Mouse (Mus musculus): ENCODE measurements at regions not wholly inside any gene's neighbourhood (a gene's known extent, or its start where the extent isn't known, plus 50 kb on each side); places are given as distances from the start of the nearest gene placed in this dataset.
"Not testable (repeated sequence)": the region's sequence is repeated elsewhere in the genome, so short reads cannot be mapped to it uniquely, and the experiment has no call there.

DNA sequence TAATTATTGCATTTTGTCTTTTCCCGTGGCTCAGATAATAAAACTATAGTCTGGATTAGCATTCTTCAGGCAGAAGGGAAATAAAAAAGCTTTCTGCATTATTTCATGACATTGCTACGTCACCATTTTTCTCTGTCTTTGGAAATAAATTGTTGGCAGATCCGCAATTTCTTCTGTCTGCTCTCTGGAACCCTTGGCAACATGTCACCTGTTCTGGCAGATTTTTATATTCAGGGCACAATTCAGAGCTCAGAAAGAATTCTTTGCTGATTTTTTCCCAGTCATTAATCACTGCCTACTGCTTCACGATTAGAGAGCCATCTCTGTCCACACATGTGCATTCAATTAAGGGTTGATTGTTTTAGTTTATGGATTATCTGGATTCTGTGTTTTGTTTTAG lies 460.5 kb downstream of the Cdh8 start:
- no peak for DNase-seq (ENCODE audit: low spot score in 2 of 2)

DNA sequence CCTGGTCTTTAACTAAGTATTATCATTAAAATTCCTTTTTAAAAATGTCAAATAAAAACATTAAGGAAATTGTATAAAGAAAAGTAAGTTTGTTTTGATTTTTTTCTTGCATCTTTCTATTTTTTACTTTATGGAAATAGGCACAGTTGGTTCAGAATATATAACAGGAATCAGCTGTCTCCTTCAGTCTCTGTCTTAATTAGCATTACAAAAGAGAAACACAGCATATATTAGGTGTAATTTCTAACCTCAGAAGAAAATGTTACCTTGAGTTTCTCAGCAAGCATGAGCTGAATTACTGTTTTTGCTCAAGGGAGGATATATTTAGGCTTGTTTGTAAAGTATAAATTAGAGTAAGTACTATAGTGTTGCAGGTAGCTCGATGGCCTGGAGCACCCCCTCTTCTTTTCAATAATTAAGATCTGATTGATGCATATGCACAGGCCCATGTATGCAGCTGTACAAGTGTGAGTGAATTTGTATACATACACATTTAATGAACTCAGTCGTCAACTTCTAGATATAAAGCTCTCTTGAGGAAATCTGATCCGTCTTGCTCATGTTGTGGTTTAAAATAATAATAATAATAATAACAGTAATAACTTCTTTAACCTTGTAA lies 503.0 kb downstream of the Cdh8 start:
- DNase-seq (ENCODE audit: low spot score in 2 of 2): no peak

DNA sequence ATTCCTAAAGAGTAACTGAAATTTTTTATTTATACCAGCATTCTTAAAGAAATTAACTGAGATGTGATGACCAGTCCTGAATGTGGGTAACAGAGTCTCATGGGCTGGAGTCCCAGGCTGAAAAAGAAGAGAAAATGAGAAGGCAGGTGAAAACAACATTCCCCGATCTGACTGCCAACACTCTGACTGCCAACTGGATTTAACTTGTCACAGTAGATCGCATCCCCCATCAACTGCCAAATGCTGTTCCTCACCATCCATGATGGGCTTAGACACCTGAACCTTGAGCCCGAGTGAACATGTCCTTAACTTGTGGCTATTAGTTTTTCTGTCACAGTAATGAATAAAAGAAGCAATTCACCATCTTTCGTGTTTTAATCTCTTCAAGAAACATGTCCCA lies 522.9 kb downstream of the Cdh8 start:
- no peak for DNase-seq (ENCODE audit: low spot score in 2 of 2)

DNA sequence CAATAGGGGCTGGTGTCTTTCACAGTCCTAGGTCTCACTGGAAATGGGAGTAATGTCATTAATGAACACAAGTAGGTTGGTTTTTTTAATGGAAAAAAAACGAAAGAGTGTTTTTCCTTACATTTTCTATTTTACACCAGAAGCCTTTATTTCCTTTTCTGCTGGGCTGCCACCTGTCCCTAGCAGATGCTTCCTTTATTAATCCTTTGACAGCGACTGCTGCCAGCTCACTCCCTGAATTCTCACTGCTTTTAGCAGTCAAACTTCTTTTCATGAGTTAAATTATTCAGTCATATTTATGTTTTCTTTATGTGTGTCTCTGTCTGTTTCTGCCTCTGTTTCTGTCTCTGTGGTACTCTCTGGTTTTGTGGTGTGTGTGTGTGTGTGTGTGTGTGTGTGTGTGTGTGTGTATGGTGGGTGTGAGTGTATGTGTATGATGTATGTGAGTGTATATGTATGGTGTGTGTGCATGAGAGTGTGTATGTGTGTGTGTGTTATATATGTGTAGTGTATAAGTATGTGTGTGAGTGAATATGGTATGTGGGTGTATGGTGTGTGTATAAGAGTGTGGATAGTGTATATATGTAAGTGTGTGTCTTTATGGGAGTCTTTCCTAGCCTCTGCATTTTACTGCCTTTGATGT lies 554.5 kb downstream of the Cdh8 start:
- DNase-seq (ENCODE audit: low spot score in 2 of 2): peak; percentile 31 to 74

DNA sequence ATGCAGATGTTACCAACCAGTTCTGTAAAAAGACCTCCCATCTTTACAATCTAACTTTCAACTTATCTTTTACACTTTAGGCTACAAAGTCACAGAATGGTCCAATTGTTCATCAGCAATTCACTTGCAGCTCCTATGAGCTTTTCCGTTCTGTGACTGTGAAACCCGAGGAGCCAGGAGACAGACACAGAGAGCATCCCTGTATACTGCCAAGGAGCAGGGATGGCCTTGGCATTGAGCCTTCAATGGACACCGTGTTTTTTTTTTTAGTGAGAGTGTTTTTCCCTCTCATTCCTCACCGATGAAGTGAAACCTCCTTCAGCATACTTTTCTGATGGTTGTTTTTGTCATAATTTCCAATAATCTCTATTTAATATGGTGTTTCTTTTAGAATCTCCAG lies 555.1 kb downstream of the Cdh8 start:
- peak in 1 of 2 experiments; percentile 6 for DNase-seq (ENCODE audit: low spot score in 2 of 2)

DNA sequence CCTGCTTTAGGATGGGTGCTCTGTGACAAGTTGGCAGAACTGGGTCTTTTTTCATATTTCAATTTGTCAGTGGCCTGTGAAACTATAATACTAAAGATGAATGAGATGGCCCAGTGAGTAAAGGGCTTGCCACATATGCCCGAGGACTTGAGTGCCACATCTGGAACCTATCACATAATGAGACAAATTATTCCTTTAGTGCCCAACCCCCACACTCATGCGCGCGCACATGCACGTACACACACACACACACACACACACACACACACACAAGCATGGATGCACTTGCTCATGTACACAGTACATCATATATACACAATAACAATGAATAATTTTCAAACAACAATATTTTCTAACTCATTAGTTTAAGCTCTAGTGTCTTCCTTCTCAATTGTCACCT lies 555.9 kb downstream of the Cdh8 start:
- DNase-seq (ENCODE audit: low spot score in 2 of 2): no peak

DNA sequence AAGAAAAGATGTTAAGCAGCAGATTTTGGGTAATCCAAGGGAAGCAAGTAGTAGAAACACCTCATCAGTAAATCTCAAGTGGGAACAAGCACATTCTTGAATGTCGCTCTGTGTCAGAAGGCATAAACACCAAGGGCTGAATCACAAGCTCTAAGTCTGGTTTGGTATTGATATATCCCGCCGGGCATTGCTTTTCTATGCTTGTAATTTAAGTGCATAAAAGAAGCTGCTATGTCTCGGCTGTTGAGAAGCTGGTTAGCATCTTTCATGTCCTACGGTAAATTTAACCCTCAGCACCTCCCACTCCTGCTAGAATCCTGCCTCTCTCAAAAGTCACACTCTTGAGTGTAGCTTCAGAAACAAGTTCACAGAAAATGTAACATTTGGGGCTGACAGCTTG lies 586.8 kb downstream of the Cdh8 start:
- peak in 1 of 2 experiments; percentile 3 for DNase-seq (ENCODE audit: low spot score in 2 of 2)

DNA sequence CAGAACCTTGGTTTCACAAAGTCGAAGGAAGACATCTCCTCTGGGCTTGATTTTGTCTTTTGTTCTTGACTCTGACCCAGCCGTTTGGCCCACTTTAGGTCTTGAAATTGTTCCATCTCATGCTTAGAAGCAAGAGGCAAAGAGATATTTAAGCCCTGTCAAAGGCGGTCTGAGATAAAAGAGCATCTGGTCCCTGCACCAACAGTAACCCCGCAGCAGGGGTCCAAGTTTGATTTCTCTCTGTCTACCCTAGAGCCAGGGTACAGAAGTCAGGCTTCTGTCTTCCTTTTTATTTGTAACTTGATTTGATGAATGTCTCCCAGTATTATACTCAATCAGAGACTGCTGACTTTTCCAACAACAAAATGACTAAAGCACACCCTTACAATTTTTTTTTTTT lies 587.3 kb downstream of the Cdh8 start:
- DNase-seq (ENCODE audit: low spot score in 2 of 2): no peak

DNA sequence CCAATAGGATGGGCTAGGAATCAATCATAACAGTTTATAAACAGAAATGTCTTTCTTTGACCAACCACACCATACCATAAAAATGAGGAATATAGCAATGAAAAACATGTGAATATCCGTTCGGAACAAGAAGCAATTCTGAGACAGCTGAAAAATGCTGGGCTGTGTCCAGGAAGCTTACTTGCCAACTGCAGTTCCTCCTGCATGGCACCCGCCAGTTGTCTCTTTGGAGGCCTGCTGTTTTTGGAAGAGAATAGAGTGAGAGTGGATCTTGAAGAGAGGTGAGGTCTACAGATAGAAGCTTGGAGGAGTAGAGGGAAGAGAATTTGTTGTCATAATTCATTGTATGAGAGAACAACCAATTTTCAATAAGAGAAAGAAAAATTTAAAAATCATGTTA lies 604.3 kb downstream of the Cdh8 start:
- DNase-seq (ENCODE audit: low spot score in 2 of 2): peak in 1 of 2 experiments; percentile 13

DNA sequence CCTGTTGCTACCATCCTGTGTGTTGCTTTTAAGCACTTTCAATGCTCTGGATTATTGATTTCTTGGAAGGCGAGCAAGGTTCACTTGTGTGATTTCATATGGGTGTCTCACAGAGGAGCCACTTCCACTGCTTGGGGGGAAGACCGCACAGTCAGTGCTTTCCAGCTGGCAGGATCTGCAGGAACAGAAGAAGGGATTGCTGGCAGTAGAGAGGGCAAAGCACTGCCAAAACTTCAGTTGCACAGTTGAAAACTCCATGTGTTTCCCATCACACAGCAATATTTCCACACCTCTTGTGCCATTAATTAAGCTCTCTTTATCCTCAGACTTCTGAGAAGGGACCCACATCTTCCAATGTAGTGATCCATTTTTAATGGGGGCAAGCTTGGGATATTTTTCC lies 618.8 kb downstream of the Cdh8 start:
- peak; percentile 29 to 48 for DNase-seq (ENCODE audit: low spot score in 2 of 2)

DNA sequence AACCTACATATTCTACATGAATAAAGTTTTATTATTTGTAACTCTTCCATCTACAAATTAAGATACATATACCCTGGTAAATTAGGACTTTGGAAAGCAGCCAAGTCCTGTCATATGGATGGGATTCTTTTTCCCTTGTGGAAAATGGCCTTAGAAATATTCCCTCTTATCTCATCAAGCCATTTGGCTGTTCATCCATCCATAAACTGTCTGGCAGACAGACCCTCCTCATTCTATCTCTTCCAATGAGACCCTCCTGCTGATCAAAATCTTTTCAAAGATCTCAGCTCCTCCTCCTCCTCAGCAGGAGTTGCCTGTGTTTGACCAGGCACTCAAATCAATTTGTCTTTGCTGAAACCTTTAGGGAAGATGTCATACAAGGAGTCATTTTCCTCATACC lies 649.2 kb downstream of the Cdh8 start:
- no peak for DNase-seq (ENCODE audit: low spot score in 2 of 2)

DNA sequence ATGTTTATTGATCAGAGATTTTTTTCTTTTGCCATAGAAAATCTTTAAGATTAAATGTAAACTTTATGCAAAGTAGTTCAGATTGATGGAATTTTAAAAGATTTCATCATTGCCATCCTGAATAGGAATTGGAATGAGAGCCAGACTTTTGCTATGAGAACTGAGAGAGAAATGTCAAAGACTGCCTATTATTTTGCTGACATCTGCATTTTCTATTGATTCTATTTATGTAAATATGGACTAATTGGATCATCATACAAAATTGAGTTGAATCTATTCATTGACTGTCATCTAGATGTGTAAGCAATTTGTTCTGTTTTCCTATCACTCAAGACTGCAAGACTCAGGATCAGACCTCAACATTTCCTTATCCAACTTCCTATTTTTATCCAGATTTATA lies 659.7 kb downstream of the Cdh8 start:
- DNase-seq (ENCODE audit: low spot score in 2 of 2): no peak

DNA sequence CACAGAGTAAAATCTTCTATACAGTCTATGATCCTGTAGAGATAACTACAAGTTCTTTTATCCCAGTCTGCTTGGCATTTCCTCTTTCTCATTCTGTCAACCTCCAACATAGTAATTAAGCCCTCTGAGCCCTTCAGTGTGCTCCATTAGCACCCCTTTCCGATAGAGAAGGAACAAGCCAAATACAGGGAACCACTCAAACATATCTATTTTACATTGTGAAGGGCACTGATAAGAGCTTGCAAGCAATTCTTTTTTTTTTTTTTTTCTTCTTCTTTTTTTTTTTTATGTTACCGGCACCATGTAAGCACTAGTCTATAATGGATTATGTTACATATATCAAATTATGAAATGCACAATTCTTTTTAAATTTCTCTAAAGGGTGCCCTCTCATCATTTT lies 660.5 kb downstream of the Cdh8 start:
- no peak for DNase-seq (ENCODE audit: low spot score in 2 of 2)

DNA sequence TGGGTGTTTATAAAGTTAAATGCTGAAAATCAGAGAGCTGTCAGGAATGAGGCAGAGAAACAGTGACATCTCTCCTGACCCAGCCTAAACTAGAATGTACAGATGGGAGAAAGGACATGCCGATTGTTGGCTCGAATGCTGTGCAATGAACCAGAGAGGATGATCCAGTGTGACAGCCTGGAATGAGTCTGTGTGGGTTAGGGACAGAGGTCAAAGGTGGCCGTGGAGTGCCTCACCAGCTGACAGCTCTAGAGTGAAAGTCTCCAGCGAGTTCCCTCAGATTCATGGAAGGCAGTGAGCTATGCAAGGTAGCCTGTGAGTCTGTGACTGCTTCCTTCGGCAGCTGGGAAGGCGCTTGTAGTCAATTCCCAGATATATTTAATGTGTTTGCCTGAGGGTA lies 663.9 kb downstream of the Cdh8 start:
- no peak for DNase-seq (ENCODE audit: low spot score in 2 of 2)

DNA sequence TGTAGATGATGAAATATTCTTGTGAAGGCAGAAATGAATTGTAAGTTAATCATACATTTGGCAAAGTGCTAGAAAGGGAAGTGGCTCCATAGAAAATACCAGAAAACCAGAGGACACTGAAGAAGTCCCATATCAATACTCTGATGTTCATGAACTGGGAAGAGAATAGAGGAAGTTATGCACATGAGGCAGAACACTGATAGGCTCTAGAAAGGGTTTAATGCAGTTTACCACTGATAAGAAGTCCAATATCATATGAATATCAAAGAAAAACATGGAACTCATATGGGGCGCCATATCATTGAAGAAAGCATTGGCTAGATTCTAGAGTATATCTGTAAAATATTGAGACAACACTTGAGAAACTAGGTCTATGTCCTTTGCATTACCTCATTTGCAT lies 708.5 kb downstream of the Cdh8 start:
- DNase-seq (ENCODE audit: low spot score in 2 of 2): no peak

DNA sequence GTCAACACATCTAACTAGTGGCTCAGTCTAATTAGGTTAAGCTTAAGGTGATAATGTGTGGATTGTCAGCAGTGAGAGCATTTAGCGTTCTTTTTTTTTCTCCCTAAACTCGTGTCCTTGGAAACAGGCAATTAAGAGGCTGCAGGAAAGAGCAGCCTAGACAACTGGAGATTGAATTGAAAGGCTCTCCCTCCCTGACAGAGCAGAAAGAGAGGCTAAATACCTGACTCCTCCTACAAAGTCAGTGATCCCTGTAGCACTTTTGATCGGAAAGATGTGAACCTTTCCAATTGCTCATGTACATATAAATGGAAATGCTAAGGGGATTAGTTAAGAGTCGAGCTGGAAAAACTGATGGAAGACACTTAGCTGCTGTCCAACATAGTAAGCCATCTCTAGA lies 710.1 kb downstream of the Cdh8 start:
- DNase-seq (ENCODE audit: low spot score in 2 of 2): no peak

DNA sequence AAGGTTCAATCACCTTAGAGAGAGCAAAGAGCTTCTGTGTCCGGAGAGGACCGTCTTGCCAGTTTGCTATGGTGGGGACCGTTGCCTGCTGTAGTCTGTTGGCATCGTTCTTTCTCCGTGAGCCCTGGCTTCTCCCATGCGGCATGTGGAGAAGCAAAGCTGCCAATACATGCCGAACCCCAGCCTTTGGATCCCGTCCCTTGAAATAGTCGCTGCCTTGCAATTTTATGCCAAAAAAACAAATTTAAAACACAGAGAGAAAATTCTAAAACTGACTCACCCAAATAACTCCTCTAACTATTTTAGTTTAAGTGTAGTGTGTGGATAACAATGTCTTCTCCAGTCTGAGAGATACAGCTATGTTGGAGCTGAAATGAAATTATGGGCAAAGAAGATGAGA lies 731.1 kb downstream of the Cdh8 start:
- peak; percentile 22 to 54 for DNase-seq (ENCODE audit: low spot score in 2 of 2)

DNA sequence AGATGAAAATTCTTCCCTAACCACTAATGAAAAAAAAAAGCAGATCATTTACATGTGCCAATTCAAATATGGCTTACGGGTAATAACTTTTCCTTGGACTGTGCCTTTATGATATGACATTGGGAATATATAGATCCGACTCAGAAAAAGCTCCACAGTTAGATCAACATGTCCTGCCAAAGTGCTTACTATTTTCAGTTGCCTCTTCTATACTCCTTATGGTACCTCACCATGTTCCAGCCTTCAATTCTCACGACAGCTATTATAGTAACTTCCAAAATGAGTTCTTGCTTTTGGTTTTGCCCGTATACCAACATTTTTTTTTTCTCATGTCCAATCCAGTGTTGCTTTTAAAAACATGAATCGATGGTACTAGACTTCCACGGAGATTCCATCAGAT lies 731.7 kb downstream of the Cdh8 start:
- peak in 1 of 2 experiments; percentile 1 for DNase-seq (ENCODE audit: low spot score in 2 of 2)

DNA sequence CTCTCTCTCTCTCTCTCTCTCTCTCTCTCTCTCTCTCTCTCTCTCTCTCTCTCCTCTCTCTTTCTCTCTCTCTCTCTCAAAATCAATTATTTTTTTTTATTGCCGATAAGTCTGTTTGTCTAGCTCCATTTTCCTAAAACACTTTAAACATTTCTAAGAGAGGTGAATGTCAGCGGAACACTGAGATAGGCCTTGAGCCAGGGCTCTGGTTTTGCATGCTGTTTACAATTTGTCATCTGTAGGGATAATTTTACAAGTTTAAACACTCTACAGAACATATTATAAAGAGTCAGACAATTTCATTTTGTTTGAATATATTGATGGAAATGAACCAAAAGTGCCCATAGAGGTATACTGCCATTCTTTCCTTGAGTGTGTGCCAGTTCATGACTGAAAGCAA lies 736.2 kb downstream of the Cdh8 start:
- no peak for DNase-seq (ENCODE audit: low spot score in 2 of 2)

DNA sequence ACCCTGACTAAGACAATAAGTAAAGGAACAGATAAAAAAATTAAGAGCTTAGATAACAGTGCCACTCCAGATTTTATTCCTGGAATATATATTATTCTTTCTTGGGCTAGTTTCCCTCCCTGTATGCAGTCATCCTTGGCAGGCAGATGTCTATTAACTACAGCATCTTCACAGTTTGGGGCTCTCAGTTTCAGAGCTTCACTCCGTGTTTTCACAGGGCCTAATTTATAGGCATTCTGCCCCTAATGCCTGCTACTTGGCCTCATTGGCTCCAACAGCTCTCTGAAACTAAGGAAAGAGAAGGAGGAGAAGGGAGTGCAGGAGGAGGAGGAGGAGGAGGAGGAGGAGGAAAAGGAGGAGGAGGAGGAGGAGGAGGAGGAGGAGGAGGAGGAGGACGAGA lies 757.0 kb downstream of the Cdh8 start:
- no peak for DNase-seq (ENCODE audit: low spot score in 2 of 2)

DNA sequence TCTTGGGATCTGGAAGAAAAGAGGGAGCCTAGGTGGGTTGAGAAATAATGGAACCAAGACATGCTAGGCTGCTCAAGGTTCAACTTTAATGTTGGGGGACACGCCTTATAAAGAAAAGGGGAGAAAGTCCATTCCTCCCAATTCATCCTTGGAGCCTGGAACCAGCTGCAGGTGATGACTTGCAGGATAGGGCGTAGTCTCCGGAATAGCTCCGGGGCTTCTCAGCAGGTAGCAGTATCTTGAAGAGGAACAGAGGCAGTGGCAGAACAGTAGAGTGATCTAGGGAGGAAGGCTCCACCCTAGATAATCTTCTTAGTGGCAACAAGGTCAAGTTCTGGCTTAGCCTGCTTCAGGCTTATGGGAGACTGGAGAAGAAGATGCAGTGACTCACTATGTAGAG lies 764.0 kb downstream of the Cdh8 start:
- not testable (repeated sequence) for DNase-seq (ENCODE audit: low spot score in 2 of 2)

DNA sequence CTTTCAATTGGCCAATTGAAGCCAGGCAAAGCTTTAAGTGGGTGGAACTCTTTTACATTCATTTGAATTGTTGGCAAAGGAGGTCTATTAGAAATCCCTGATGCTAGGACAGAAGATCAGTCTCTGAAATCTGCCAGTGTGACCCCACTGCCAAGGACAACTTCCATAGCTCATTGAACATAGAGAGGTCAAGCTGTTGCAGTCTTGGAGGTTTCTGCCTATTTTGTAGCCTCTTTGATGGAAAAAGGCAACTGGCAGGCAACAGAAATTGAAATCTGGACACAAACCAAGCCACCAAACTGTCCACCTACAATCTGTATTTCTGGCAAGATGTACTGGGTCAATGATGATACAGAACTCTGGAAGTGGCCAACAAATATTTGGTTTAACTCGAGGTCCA lies 765.3 kb downstream of the Cdh8 start:
- DNase-seq (ENCODE audit: low spot score in 2 of 2): no peak

DNA sequence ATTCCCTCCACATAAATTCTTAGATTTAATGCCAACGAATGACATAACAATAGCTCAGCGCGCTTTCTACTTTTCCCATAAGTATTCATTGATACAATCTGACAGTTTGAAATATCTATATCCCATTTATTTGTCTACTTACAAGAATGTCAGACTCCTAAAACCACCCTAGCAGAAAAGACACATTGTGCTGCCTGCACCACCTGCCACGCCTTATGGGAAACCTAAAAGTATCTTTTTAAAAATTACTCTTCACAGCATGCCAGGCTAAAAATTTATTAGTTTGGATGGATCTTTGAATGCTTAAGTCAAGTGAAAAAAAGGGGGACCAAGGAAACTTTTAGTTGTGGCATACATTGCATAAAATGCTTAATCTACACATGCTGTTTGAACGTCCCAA lies 788.1 kb downstream of the Cdh8 start:
- peak; percentile 22 to 76 for DNase-seq (ENCODE audit: low spot score in 2 of 2)

Data from layer of hippocampus, adult 18-20 months (tissue).